Mouse (Mus musculus): ENCODE measurements at regions not wholly inside any gene's neighbourhood (a gene's known extent, or its start where the extent isn't known, plus 50 kb on each side); places are given as distances from the start of the nearest gene placed in this dataset.

- Histone ChIP-seq H3K4me3 (replicated peaks in 1 of 3; ENCODE audit: low read depth in 2 of 3, low read length in 2 of 3, poor library complexity in 1 of 3) (no peak overlapping the region), H3K9ac (ENCODE audit: insufficient read depth, low read depth) (no peak overlapping the region), H3K27me3 (replicated peaks) (no peaks in the 10 kb centered on the region), H3K4me2 (ENCODE audit: insufficient read depth, low read depth, poor library complexity, severe bottlenecking) (no peak overlapping the region), H3K9me3 (replicated peaks; ENCODE audit: low read length) (no peaks in the 10 kb centered on the region), H3K27ac (ENCODE audit: insufficient read depth, low read depth) (no peak overlapping the region), H3K36me3 (replicated peaks in 1 of 2; ENCODE audit: control insufficient read depth in 1 of 2, insufficient read depth in 1 of 2, low read length in 1 of 2) (no peaks in the 10 kb centered on the region), H3K4me1 (ENCODE audit: control insufficient read depth in 1 of 2, insufficient read depth in 2 of 2) (peaks cover 3 to 27% of the 10 kb centered on the region in 2 experiments; a peak in 3 of 4 replicates), H3K79me2 (replicated peaks; ENCODE audit: control insufficient read depth, extremely low read depth, insufficient read depth, poor library complexity, severe bottlenecking) (no peaks in the 10 kb centered on the region)
- DNase-seq (ENCODE audit: extremely low read depth) = no peak
- TF ChIP-seq SMC3 (IDR thresholded peaks at IDR 0.05; ENCODE audit: low read depth, low read length) = no peak
- TF ChIP-seq EP300 (IDR thresholded peaks at IDR 0.05; ENCODE audit: low read length) = no peak
- TF ChIP-seq RCOR1 (conservative IDR thresholded peaks at IDR 0.05; ENCODE audit: low read depth, low read length) = no peak
- no peak for TF ChIP-seq ZKSCAN1 (IDR thresholded peaks at IDR 0.05; ENCODE audit: borderline replicate concordance, low read depth, low read length)
- no peak for TF ChIP-seq MYC (IDR thresholded peaks at IDR 0.05; ENCODE audit: low read depth, low read length)
- TF ChIP-seq MXI1 (IDR thresholded peaks at IDR 0.05; ENCODE audit: low read depth, low read length) = no peak
- TF ChIP-seq HCFC1 (IDR thresholded peaks at IDR 0.05; ENCODE audit: low read depth, low read length) = no peak
- TF ChIP-seq JUN (IDR thresholded peaks at IDR 0.05; ENCODE audit: insufficient read depth, low read depth, low read length) = no peak
- no peak for TF ChIP-seq JUND (conservative IDR thresholded peaks at IDR 0.05; ENCODE audit: low read depth, low read length)
- no peak for TF ChIP-seq GABPA (IDR thresholded peaks at IDR 0.05; ENCODE audit: insufficient replicate concordance, low read depth, low read length)
- TF ChIP-seq CTCF (conservative IDR thresholded peaks at IDR 0.05 in 1 of 2, IDR thresholded peaks at IDR 0.05 in 1 of 2; ENCODE audit: low read depth in 2 of 2, low read length in 2 of 2) = no peak
- TF ChIP-seq ETS1 (conservative IDR thresholded peaks at IDR 0.05; ENCODE audit: low read depth, low read length) = no peak
- in situ Hi-C loops (cut with MboI; ENCODE audit: low pct_ligation_motif_present, low pct_unique_long_range_greater_than_20kb, low sequenced_read_pairs) (no loop called here), dilution Hi-C loops (cut with MboI; ENCODE audit: extremely low pct_ligation_motif_present, extremely low pct_unique_long_range_greater_than_20kb, low sequenced_read_pairs) (no loop called here)
Measured at GRCm38 (mm10) chr8:126706247-126706646, 112.5 kb upstream of the Irf2bp2 start.

GRCm38 (mm10) chr8:126705391-126705790 lies 111.6 kb upstream of the Irf2bp2 start:
- DNase-seq (ENCODE audit: extremely low read depth) = no peak
- Histone ChIP-seq H3K36me3 (replicated peaks in 1 of 2; ENCODE audit: control insufficient read depth in 1 of 2, insufficient read depth in 1 of 2, low read length in 1 of 2) (no peaks in the 10 kb centered on the region), H3K4me2 (ENCODE audit: insufficient read depth, low read depth, poor library complexity, severe bottlenecking) (no peak overlapping the region), H3K9me3 (replicated peaks; ENCODE audit: low read length) (no peaks in the 10 kb centered on the region), H3K79me2 (replicated peaks; ENCODE audit: control insufficient read depth, extremely low read depth, insufficient read depth, poor library complexity, severe bottlenecking) (no peaks in the 10 kb centered on the region), H3K27ac (ENCODE audit: insufficient read depth, low read depth) (no peak overlapping the region), H3K27me3 (replicated peaks) (no peaks in the 10 kb centered on the region), H3K4me3 (replicated peaks in 1 of 3; ENCODE audit: low read depth in 2 of 3, low read length in 2 of 3, poor library complexity in 1 of 3) (no peak overlapping the region), H3K9ac (ENCODE audit: insufficient read depth, low read depth) (no peak overlapping the region), H3K4me1 (ENCODE audit: control insufficient read depth in 1 of 2, insufficient read depth in 2 of 2) (peaks cover 3 to 27% of the 10 kb centered on the region in 2 experiments; a peak in 3 of 4 replicates)
- dilution Hi-C loops (cut with MboI; ENCODE audit: extremely low pct_ligation_motif_present, extremely low pct_unique_long_range_greater_than_20kb, low sequenced_read_pairs) (no loop called here), in situ Hi-C loops (cut with MboI; ENCODE audit: low pct_ligation_motif_present, low pct_unique_long_range_greater_than_20kb, low sequenced_read_pairs) (no loop called here)
- TF ChIP-seq CTCF (conservative IDR thresholded peaks at IDR 0.05 in 1 of 2, IDR thresholded peaks at IDR 0.05 in 1 of 2; ENCODE audit: low read depth in 2 of 2, low read length in 2 of 2) = no peak
- no peak for TF ChIP-seq MXI1 (IDR thresholded peaks at IDR 0.05; ENCODE audit: low read depth, low read length)

GRCm38 (mm10) chr8:126704706-126705105 lies 110.9 kb upstream of the Irf2bp2 start:
- Histone ChIP-seq H3K36me3 (replicated peaks in 1 of 2; ENCODE audit: control insufficient read depth in 1 of 2, insufficient read depth in 1 of 2, low read length in 1 of 2) (no peaks in the 10 kb centered on the region), H3K4me3 (replicated peaks in 1 of 3; ENCODE audit: low read depth in 2 of 3, low read length in 2 of 3, poor library complexity in 1 of 3) (no peak overlapping the region), H3K4me1 (ENCODE audit: control insufficient read depth in 1 of 2, insufficient read depth in 2 of 2) (peaks cover 9 to 30% of the 10 kb centered on the region in 2 experiments), H3K4me2 (ENCODE audit: insufficient read depth, low read depth, poor library complexity, severe bottlenecking) (no peak overlapping the region), H3K9me3 (replicated peaks; ENCODE audit: low read length) (no peaks in the 10 kb centered on the region), H3K79me2 (replicated peaks; ENCODE audit: control insufficient read depth, extremely low read depth, insufficient read depth, poor library complexity, severe bottlenecking) (no peaks in the 10 kb centered on the region), H3K27me3 (replicated peaks) (no peaks in the 10 kb centered on the region), H3K27ac (ENCODE audit: insufficient read depth, low read depth) (no peak overlapping the region), H3K9ac (ENCODE audit: insufficient read depth, low read depth) (no peak overlapping the region)
- DNase-seq (ENCODE audit: extremely low read depth) = no peak
- dilution Hi-C loops (cut with MboI; ENCODE audit: extremely low pct_ligation_motif_present, extremely low pct_unique_long_range_greater_than_20kb, low sequenced_read_pairs) (no loop called here), in situ Hi-C loops (cut with MboI; ENCODE audit: low pct_ligation_motif_present, low pct_unique_long_range_greater_than_20kb, low sequenced_read_pairs) (loop anchor here (5.0 kb wide), 1 partner anchor 38 kb away; no protein-coding TSS in a partner anchor)
- no peak for TF ChIP-seq POLR2AphosphoS2 (IDR thresholded peaks at IDR 0.05; ENCODE audit: low read depth, low read length)
- no peak for TF ChIP-seq PAX5 (IDR thresholded peaks at IDR 0.05; ENCODE audit: low read length)
- no peak for TF ChIP-seq UBTF (IDR thresholded peaks at IDR 0.05; ENCODE audit: low read depth, low read length)
- no peak for TF ChIP-seq BHLHE40 (IDR thresholded peaks at IDR 0.05; ENCODE audit: low read depth, low read length)
- no peak for TF ChIP-seq ELF1 (IDR thresholded peaks at IDR 0.05; ENCODE audit: low read depth, low read length)
- no peak for TF ChIP-seq HCFC1 (IDR thresholded peaks at IDR 0.05; ENCODE audit: low read depth, low read length)
- TF ChIP-seq NRF1 (IDR thresholded peaks at IDR 0.05; ENCODE audit: low read depth, low read length) = no peak
- TF ChIP-seq TCF12 (IDR thresholded peaks at IDR 0.05; ENCODE audit: low read depth, low read length) = no peak
- no peak for TF ChIP-seq USF2 (conservative IDR thresholded peaks at IDR 0.05; ENCODE audit: low read depth, low read length)
- TF ChIP-seq ZKSCAN1 (IDR thresholded peaks at IDR 0.05; ENCODE audit: borderline replicate concordance, low read depth, low read length) = no peak
- TF ChIP-seq MXI1 (IDR thresholded peaks at IDR 0.05; ENCODE audit: low read depth, low read length) = no peak
- TF ChIP-seq MAX (IDR thresholded peaks at IDR 0.05; ENCODE audit: low read length) = no peak
- TF ChIP-seq ZC3H11A (IDR thresholded peaks at IDR 0.05; ENCODE audit: low read depth, low read length) = no peak
- TF ChIP-seq NELFE (IDR thresholded peaks at IDR 0.05; ENCODE audit: low read depth, low read length) = no peak
- TF ChIP-seq CHD2 (IDR thresholded peaks at IDR 0.05; ENCODE audit: low read length) = no peak
